Mouse (Mus musculus): ENCODE results near the gene Rhobtb3. TPM values are rescaled to one million over a fixed set of nuclear protein-coding genes. Genes with fewer than 3 reads are reported as not detected.
A peak's percentile ranks its signal among the peaks of the same experiment; 100 is the strongest.
"Not testable (repeated sequence)": the region's sequence is repeated elsewhere in the genome, so short reads cannot be mapped to it uniquely, and the experiment has no call there.

Gene Rhobtb3
- polyA plus RNA-seq, 1 experiment from 2014 or later = 3.9 TPM

GRCm38 (mm10) chr13:75914151-75914550 lies 29.6 kb downstream of the Rhobtb3 start:
- no peak overlapping the region for H3K4me2 ChIP-seq
- H3K9ac ChIP-seq = no peak overlapping the region
- no peak for DNase-seq
- no peak overlapping the region for H3K27ac ChIP-seq
- no peaks in the 10 kb centered on the region for H3K27me3 ChIP-seq
- no peak overlapping the region for H3K4me3 ChIP-seq (replicated peaks)
- H3K36me3 ChIP-seq = no peaks in the 10 kb centered on the region
- H3K9me3 ChIP-seq (replicated peaks) = no peaks in the 10 kb centered on the region
- no peak for ATAC-seq (ENCODE audit: low read depth)
- H3K4me1 ChIP-seq (replicated peaks) = no peaks in the 10 kb centered on the region
- 59% methylated on average over 4 of the region's 4 CpGs for WGBS (ENCODE audit: insufficient replicate concordance)

- Histone ChIP-seq H3K4me2 (no peak overlapping the region), H3K27me3 (no peaks in the 10 kb centered on the region), H3K4me1 (replicated peaks) (peaks cover 12% of the 10 kb centered on the region), H3K9me3 (replicated peaks) (no peaks in the 10 kb centered on the region), H3K27ac (no peak overlapping the region), H3K4me3 (replicated peaks) (no peak overlapping the region), H3K36me3 (no peaks in the 10 kb centered on the region), H3K9ac (no peak overlapping the region)
- 75% methylated on average over 2 of the region's 2 CpGs for WGBS (ENCODE audit: insufficient replicate concordance)
- ATAC-seq (ENCODE audit: low read depth) (0 out of 2 replicates have a peak, but pooled peaks have one; percentile 23), DNase-seq (no peak)
Measured at GRCm38 (mm10) chr13:75908187-75908586, 35.5 kb downstream of the Rhobtb3 start.

- no peak for DNase-seq
Measured at GRCm38 (mm10) chr13:75907133-75907532, 36.6 kb downstream of the Rhobtb3 start.

DNA sequence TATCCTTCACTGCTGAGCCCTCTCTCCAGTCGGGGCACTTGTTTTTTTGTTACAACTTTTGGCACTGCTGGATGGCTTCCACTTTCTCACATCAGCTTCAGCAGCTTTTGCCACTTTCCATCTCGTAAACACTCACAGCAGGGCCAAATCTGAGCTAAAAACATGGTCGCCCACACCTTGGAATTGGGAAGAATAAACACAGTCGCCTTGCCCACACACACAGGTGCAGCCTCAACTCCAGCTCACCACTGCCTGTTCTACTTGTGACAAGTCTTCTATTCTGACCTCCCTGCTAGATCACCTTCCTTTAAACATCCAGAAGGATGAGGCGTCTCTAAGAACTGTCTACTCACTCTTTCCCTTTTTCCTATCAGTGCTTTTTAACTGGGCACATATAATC lies 39.1 kb downstream of the Rhobtb3 start:
- WGBS (ENCODE audit: insufficient replicate concordance) = 54% methylated on average over 5 of the region's 5 CpGs
- Histone ChIP-seq H3K9me3 (replicated peaks) (no peaks in the 10 kb centered on the region), H3K27me3 (no peaks in the 10 kb centered on the region), H3K36me3 (no peaks in the 10 kb centered on the region), H3K27ac (no peak overlapping the region), H3K9ac (no peak overlapping the region), H3K4me2 (no peak overlapping the region), H3K4me1 (replicated peaks) (peaks cover 12% of the 10 kb centered on the region), H3K4me3 (replicated peaks) (no peak overlapping the region)
- DNase-seq (no peak), ATAC-seq (ENCODE audit: low read depth) (no peak)

More at GRCm38 (mm10) chr13:75907133-75907532, 36.6 kb downstream of the Rhobtb3 start:
- H3K9me3 ChIP-seq (replicated peaks) = no peaks in the 10 kb centered on the region
- H3K27me3 ChIP-seq = no peaks in the 10 kb centered on the region
- H3K27ac ChIP-seq = no peak overlapping the region
- no peak overlapping the region for H3K9ac ChIP-seq
- H3K4me1 ChIP-seq (replicated peaks) = peaks cover 12% of the 10 kb centered on the region
- 56% methylated on average over 5 of the region's 5 CpGs for WGBS (ENCODE audit: insufficient replicate concordance)
- ATAC-seq (ENCODE audit: low read depth) = peak; percentile 77
- H3K36me3 ChIP-seq = no peaks in the 10 kb centered on the region
- H3K4me2 ChIP-seq = no peak overlapping the region
- H3K4me3 ChIP-seq (replicated peaks) = no peak overlapping the region

- WGBS (ENCODE audit: insufficient replicate concordance) = 58% methylated on average over 1 of the region's 1 CpGs
- ATAC-seq (ENCODE audit: low read depth) = not testable (repeated sequence)
Measured at GRCm38 (mm10) chr13:75900928-75901327, 42.8 kb downstream of the Rhobtb3 start.

GRCm38 (mm10) chr13:75892876-75893275 lies 50.8 kb downstream of the Rhobtb3 start:
- DNase-seq (no peak), ATAC-seq (ENCODE audit: low read depth) (no peak)
- Histone ChIP-seq H3K36me3 (0 out of 2 replicates have a peak, but pooled peaks cover 4% of the 10 kb centered on the region), H3K27me3 (no peaks in the 10 kb centered on the region), H3K27ac (no peak overlapping the region), H3K9me3 (replicated peaks) (no peaks in the 10 kb centered on the region), H3K9ac (no peak overlapping the region), H3K4me2 (no peak overlapping the region), H3K4me3 (replicated peaks) (no peak overlapping the region), H3K4me1 (replicated peaks) (peaks cover 6% of the 10 kb centered on the region; the same call in 1 of the 2 replicates)
- 17% methylated on average over 6 of the region's 6 CpGs for WGBS (ENCODE audit: insufficient replicate concordance)

More at GRCm38 (mm10) chr13:75900928-75901327, 42.8 kb downstream of the Rhobtb3 start:
- DNase-seq; H3K4me2 ChIP-seq; H3K9ac ChIP-seq; H3K36me3 ChIP-seq; H3K4me1 ChIP-seq (replicated peaks); H3K27me3 ChIP-seq; H3K4me3 ChIP-seq (replicated peaks); H3K9me3 ChIP-seq (replicated peaks); H3K27ac ChIP-seq: not testable (repeated sequence)

- Histone ChIP-seq H3K36me3 (0 out of 2 replicates have a peak, but pooled peaks cover 4% of the 10 kb centered on the region), H3K27me3 (no peaks in the 10 kb centered on the region), H3K4me3 (replicated peaks) (no peak overlapping the region), H3K9ac (no peak overlapping the region), H3K4me1 (replicated peaks) (peaks cover 6% of the 10 kb centered on the region; the same call in 1 of the 2 replicates), H3K4me2 (no peak overlapping the region), H3K27ac (no peak overlapping the region), H3K9me3 (replicated peaks) (no peaks in the 10 kb centered on the region)
- WGBS (ENCODE audit: insufficient replicate concordance) = 39% methylated on average over 3 of the region's 3 CpGs
- no peak for DNase-seq
- ATAC-seq (ENCODE audit: low read depth) = no peak
Measured at GRCm38 (mm10) chr13:75892291-75892690, 51.4 kb downstream of the Rhobtb3 start.

DNA sequence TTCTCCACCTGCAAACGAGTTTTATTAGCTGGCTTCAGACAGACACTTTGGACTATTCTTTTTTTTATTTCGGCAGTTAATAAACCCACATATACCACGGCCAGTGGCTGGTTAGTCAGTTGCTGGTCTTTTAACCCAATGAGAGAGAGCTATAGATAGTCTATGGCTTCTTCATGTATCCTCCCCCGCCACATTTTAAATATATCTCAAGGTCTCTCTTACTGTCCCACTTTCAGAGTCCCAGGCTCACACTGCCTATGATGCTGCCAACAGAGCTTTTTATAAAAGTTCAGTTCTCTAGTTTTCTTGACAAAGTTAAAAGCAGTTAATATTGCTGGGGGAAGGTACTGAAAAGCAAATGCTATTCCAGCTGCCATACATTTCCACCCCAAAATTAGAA lies 51.9 kb downstream of the Rhobtb3 start:
- H3K9me3 ChIP-seq (replicated peaks) = no peaks in the 10 kb centered on the region
- peaks cover 6% of the 10 kb centered on the region; the same call in 1 of the 2 replicates for H3K4me1 ChIP-seq (replicated peaks)
- no peak overlapping the region for H3K4me2 ChIP-seq
- no peak overlapping the region for H3K27ac ChIP-seq
- ATAC-seq (ENCODE audit: low read depth) (no peak), DNase-seq (no peak)
- H3K4me3 ChIP-seq (replicated peaks) = no peak overlapping the region
- no peaks in the 10 kb centered on the region for H3K27me3 ChIP-seq
- H3K36me3 ChIP-seq = 0 out of 2 replicates have a peak, but pooled peaks cover 4% of the 10 kb centered on the region
- 73% methylated on average over 4 of the region's 4 CpGs for WGBS (ENCODE audit: insufficient replicate concordance)
- H3K9ac ChIP-seq = no peak overlapping the region

DNA sequence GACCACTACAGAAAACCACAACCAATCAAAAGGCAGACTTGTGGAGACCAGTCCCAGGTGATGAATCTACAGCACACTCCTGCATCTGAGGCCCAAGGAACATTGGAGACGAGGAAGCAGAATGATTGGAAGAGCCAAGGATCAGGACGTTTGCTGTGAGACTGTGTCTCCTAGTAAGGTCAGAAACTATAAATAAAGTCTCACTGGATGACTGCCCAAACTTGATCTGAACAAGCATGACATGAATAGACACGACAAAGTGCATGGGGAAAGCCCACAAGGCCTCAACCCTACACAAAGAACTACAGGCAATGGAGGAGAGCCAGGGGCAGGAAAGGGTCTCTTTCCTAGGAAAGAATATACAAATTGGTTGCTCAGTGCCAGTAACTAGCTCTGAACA lies 59.9 kb downstream of the Rhobtb3 start:
- no peaks in the 10 kb centered on the region for H3K4me1 ChIP-seq (replicated peaks)
- 56% methylated on average over 3 of the region's 3 CpGs for WGBS (ENCODE audit: insufficient replicate concordance)
- DNase-seq (no peak), ATAC-seq (ENCODE audit: low read depth) (no peak)
- no peak overlapping the region for H3K4me2 ChIP-seq
- H3K9ac ChIP-seq = no peak overlapping the region
- no peak overlapping the region for H3K27ac ChIP-seq
- H3K4me3 ChIP-seq (replicated peaks) = no peak overlapping the region
- peaks cover 5% of the 10 kb centered on the region for H3K36me3 ChIP-seq
- H3K9me3 ChIP-seq (replicated peaks) = no peaks in the 10 kb centered on the region
- no peaks in the 10 kb centered on the region for H3K27me3 ChIP-seq

DNA sequence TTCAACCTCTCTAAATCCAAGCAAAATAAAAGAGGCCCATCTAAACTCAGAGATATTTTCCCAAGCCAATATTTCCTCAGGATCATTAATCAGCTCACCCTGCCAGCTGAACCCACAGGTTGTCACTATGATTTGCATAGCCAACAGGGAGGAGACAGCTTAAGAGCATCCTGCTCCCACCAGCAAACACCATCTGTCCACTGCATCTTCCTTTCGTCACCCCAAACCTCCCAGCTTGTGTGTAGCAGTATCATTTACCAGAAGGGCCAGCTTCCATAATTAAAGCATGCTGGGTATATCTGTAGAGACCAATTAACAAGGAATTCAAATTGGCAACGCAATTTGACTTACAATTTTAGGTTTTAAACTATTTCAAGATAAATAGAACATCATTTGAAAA lies 63.2 kb downstream of the Rhobtb3 start:
- no peak overlapping the region for H3K9ac ChIP-seq
- H3K36me3 ChIP-seq = peaks cover 5% of the 10 kb centered on the region
- no peaks in the 10 kb centered on the region for H3K9me3 ChIP-seq (replicated peaks)
- 64% methylated on average over 2 of the region's 2 CpGs for WGBS (ENCODE audit: insufficient replicate concordance)
- no peak overlapping the region for H3K4me3 ChIP-seq (replicated peaks)
- ATAC-seq (ENCODE audit: low read depth) = no peak
- no peak overlapping the region for H3K4me2 ChIP-seq
- no peak for DNase-seq
- H3K27ac ChIP-seq = no peak overlapping the region
- no peaks in the 10 kb centered on the region for H3K27me3 ChIP-seq
- H3K4me1 ChIP-seq (replicated peaks) = no peaks in the 10 kb centered on the region

DNA sequence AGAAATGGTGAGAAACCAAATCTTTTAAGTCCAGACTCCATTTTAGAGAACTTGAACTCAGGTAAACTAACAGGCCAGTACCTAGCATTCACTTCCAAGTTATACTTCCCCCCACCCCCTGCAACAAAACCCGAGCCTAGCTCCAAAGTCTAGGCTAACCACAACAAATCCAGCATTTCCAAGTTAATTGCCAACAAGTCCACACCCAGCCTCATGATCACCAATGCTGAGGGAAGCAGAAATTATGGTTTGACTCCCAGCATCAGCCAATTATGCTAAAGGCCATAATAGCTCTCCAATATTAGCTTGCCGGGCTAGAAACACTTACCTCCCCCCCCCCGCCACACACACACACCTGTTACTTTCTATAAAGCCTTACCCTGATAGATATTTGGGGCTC lies 64.0 kb downstream of the Rhobtb3 start:
- peaks cover 3% of the 10 kb centered on the region for H3K4me1 ChIP-seq (replicated peaks)
- ATAC-seq (ENCODE audit: low read depth) (no peak), DNase-seq (no peak)
- H3K27me3 ChIP-seq = no peaks in the 10 kb centered on the region
- no peak overlapping the region for H3K4me2 ChIP-seq
- no peak overlapping the region for H3K27ac ChIP-seq
- H3K9ac ChIP-seq = no peak overlapping the region
- H3K4me3 ChIP-seq (replicated peaks) = no peak overlapping the region
- peaks cover 4% of the 10 kb centered on the region for H3K36me3 ChIP-seq
- no peaks in the 10 kb centered on the region for H3K9me3 ChIP-seq (replicated peaks)
- WGBS (ENCODE audit: insufficient replicate concordance) = 59% methylated on average over 3 of the region's 3 CpGs

- Histone ChIP-seq H3K4me1 (replicated peaks) (peaks cover 6% of the 10 kb centered on the region), H3K4me2 (no peak overlapping the region), H3K27me3 (no peaks in the 10 kb centered on the region), H3K27ac (no peak overlapping the region), H3K9me3 (replicated peaks) (no peaks in the 10 kb centered on the region), H3K9ac (no peak overlapping the region), H3K4me3 (replicated peaks) (no peak overlapping the region), H3K36me3 (no peaks in the 10 kb centered on the region)
- no peak for ATAC-seq (ENCODE audit: low read depth)
- peak; percentile 34 for DNase-seq
Measured at GRCm38 (mm10) chr13:75877907-75878306, 65.8 kb downstream of the Rhobtb3 start.
